Mouse (Mus musculus): ENCODE results near the gene Pitpnc1. TPM values are rescaled to one million over a fixed set of nuclear protein-coding genes. Genes with fewer than 3 reads are reported as not detected.

The Pitpnc1 gene
- polyA plus RNA-seq, 1 experiment from 2014 or later: 36.1 TPM

- Histone ChIP-seq H3K4me1 (no peaks in the 10 kb centered on the region), H3K4me2 (no peak overlapping the region), H3K27ac (no peak overlapping the region), H3K9ac (no peak overlapping the region), H3K9me3 (replicated peaks) (peaks cover 6% of the 10 kb centered on the region), H3K27me3 (no peaks in the 10 kb centered on the region), H3K4me3 (no peak overlapping the region), H3K36me3 (ENCODE audit: poor library complexity, severe bottlenecking) (peaks cover 27% of the 10 kb centered on the region)
- no peak for ATAC-seq
These were observed 170.3 kb downstream of the Pitpnc1 start for GRCm38 (mm10) chr11:107300235-107300634.

DNA sequence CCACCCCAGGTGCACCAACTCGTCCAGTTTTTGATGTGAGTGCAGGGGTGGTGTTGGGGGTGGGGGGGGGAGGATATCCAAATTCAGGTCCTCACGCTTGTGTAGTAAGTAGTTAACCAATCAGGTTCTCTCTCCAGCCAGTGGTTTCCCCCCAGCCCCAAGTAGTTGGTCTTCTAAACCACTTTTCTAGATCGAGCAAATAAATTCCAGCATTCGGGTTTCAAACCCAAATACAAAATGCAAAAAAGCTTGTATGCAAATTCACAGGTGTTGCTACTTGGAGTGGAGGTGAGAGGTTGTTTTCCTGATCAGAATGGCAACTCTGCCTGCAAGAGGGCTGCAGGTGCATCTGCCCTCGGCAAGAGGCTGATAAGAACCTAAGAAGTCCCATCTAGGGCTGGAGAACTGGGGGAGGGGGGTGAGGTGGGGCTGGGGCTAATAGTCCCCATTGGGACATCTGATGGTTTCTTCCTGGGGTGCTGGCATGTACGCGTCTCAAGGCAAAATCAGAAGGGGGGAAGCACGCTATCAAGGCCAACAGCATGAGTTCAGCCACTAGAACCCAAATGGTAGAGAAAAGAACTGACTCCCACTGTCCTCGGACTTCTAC is 170.9 kb downstream of the Pitpnc1 start:
- Histone ChIP-seq H3K27me3 (no peaks in the 10 kb centered on the region), H3K27ac (no peak overlapping the region), H3K4me1 (no peaks in the 10 kb centered on the region), H3K36me3 (ENCODE audit: poor library complexity, severe bottlenecking) (peaks cover 33% of the 10 kb centered on the region), H3K4me2 (no peak overlapping the region), H3K9ac (no peak overlapping the region), H3K4me3 (no peak overlapping the region), H3K9me3 (replicated peaks) (peaks cover 6% of the 10 kb centered on the region)
- no peak for ATAC-seq
- WGBS: 89% methylated on average over 9 of the region's 9 CpGs

DNA sequence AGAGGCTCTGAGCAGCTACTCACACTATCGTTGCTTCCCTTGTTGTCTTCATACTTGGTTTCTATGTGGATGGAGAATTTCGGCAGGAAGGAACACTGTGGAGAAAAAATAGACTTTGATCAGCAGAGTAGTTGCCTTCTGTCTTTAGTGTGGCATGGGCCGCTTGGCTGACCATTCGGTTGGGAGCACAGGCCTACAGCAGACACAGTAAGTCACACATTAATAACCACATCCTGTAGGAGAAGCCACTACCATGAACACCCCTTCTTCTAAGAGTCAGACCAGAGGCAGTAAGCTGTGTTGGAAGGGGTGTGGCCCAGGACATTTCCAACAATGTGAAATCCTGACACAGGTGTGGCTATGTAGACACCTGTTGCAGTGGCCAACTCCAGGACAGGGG is 174.3 kb downstream of the Pitpnc1 start:
- 94% methylated on average over 4 of the region's 4 CpGs for WGBS
- peaks cover 5% of the 10 kb centered on the region; the same call in 1 of the 2 replicates for H3K4me1 ChIP-seq
- no peak overlapping the region for H3K4me2 ChIP-seq
- H3K27ac ChIP-seq: no peak overlapping the region; the same call in 1 of the 2 replicates
- H3K9ac ChIP-seq: no peak overlapping the region
- H3K36me3 ChIP-seq (ENCODE audit: poor library complexity, severe bottlenecking): peaks cover 22% of the 10 kb centered on the region
- H3K9me3 ChIP-seq (replicated peaks): peaks cover 6% of the 10 kb centered on the region
- no peak for ATAC-seq
- H3K4me3 ChIP-seq: no peak overlapping the region
- H3K27me3 ChIP-seq: no peaks in the 10 kb centered on the region

DNA sequence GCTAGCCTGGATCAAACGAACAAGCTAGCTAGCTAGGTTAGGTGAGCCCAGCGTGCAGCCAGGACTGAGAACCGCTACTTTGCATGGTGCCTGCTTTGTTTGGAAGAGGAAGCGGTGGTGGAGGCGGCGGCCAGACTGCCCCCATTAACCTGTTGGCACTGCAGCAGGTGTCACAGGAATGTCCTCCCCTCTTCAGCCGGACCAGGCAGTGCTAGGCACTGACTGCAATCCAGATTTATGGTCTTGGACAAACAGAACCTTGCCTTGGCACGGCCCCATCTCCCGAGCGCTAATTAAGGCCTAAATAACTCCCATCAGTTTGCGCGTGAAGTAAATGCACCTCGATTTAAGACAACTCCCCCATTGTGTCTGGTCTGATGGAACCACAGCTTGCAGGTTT is 178.5 kb downstream of the Pitpnc1 start:
- Histone ChIP-seq H3K9me3 (replicated peaks) (no peaks in the 10 kb centered on the region), H3K4me1 (peaks cover 5% of the 10 kb centered on the region; the same call in 1 of the 2 replicates), H3K4me3 (no peak overlapping the region), H3K4me2 (no peak overlapping the region), H3K36me3 (ENCODE audit: poor library complexity, severe bottlenecking) (peaks cover 17% of the 10 kb centered on the region), H3K27me3 (no peaks in the 10 kb centered on the region), H3K27ac (no peak overlapping the region), H3K9ac (no peak overlapping the region)
- 81% methylated on average over 13 of the region's 13 CpGs for WGBS
- ATAC-seq: no peak

GRCm38 (mm10) chr11:107288186-107288563 is 182.3 kb downstream of the Pitpnc1 start:
- no peak overlapping the region for H3K27ac ChIP-seq
- peaks cover 5% of the 10 kb centered on the region; the same call in 1 of the 2 replicates for H3K4me1 ChIP-seq
- no peaks in the 10 kb centered on the region for H3K9me3 ChIP-seq (replicated peaks)
- H3K27me3 ChIP-seq: no peaks in the 10 kb centered on the region
- peaks cover 3% of the 10 kb centered on the region; the same call in 1 of the 2 replicates for H3K36me3 ChIP-seq (ENCODE audit: poor library complexity, severe bottlenecking)
- WGBS: 94% methylated on average over 2 of the region's 2 CpGs
- no peak overlapping the region for H3K4me3 ChIP-seq
- no peak for ATAC-seq
- no peak overlapping the region for H3K9ac ChIP-seq
- no peak overlapping the region for H3K4me2 ChIP-seq

GRCm38 (mm10) chr11:107287215-107288185 is 183.0 kb downstream of the Pitpnc1 start:
- H3K27me3 ChIP-seq: no peaks in the 10 kb centered on the region
- peaks cover 3% of the 10 kb centered on the region; the same call in 1 of the 2 replicates for H3K36me3 ChIP-seq (ENCODE audit: poor library complexity, severe bottlenecking)
- peaks cover 5% of the 10 kb centered on the region; the same call in 1 of the 2 replicates for H3K4me1 ChIP-seq
- no peak overlapping the region for H3K4me2 ChIP-seq
- no peak for ATAC-seq
- H3K4me3 ChIP-seq: no peak overlapping the region
- 88% methylated on average over 11 of the region's 11 CpGs for WGBS
- no peaks in the 10 kb centered on the region for H3K9me3 ChIP-seq (replicated peaks)
- H3K27ac ChIP-seq: no peak overlapping the region
- H3K9ac ChIP-seq: no peak overlapping the region

- Histone ChIP-seq H3K4me3 (no peak overlapping the region), H3K27me3 (no peaks in the 10 kb centered on the region), H3K9ac (no peak overlapping the region), H3K4me2 (no peak overlapping the region), H3K4me1 (0 out of 2 replicates have a peak, but pooled peaks cover under 1% of the 10 kb centered on the region), H3K27ac (no peak overlapping the region), H3K36me3 (ENCODE audit: poor library complexity, severe bottlenecking) (peaks cover 3% of the 10 kb centered on the region; the same call in 1 of the 2 replicates), H3K9me3 (replicated peaks) (no peaks in the 10 kb centered on the region)
- no peak for ATAC-seq
- WGBS: 84% methylated on average over 7 of the region's 7 CpGs
These were observed 184.8 kb downstream of the Pitpnc1 start for GRCm38 (mm10) chr11:107285731-107286130.

DNA sequence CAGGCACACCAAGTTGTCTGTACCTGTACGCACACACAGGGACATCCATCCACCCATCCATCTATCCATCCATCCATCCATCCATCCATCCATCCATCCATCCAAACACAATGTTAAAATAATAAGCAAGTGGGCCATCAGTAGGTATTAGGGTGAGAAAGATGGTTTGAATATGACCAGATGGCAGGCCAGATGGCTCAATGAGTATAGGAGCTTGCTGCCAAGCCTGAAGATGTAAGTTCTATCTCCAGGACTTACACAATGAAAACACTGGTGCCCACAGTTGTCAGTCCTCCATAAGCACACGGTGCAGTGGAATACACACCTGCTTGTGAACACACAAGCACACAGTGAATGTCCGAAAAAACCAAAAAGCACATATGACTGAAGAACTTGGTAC is 186.9 kb downstream of the Pitpnc1 start:
- no peak for ATAC-seq
- Histone ChIP-seq H3K4me2 (no peak overlapping the region), H3K36me3 (ENCODE audit: poor library complexity, severe bottlenecking) (no peaks in the 10 kb centered on the region), H3K4me1 (peaks cover 17% of the 10 kb centered on the region), H3K9me3 (replicated peaks) (no peaks in the 10 kb centered on the region), H3K4me3 (no peak overlapping the region), H3K27me3 (no peaks in the 10 kb centered on the region), H3K9ac (no peak overlapping the region), H3K27ac (no peak overlapping the region)
- WGBS: 95% methylated on average over 3 of the region's 3 CpGs

GRCm38 (mm10) chr11:107282481-107282880 is 188.0 kb downstream of the Pitpnc1 start:
- H3K4me2 ChIP-seq: no peak overlapping the region
- ATAC-seq: no peak
- H3K4me1 ChIP-seq: peaks cover 17% of the 10 kb centered on the region
- H3K36me3 ChIP-seq (ENCODE audit: poor library complexity, severe bottlenecking): no peaks in the 10 kb centered on the region
- H3K27ac ChIP-seq: no peak overlapping the region
- no peak overlapping the region for H3K9ac ChIP-seq
- H3K9me3 ChIP-seq (replicated peaks): no peaks in the 10 kb centered on the region
- 88% methylated on average over 7 of the region's 7 CpGs for WGBS
- no peak overlapping the region for H3K4me3 ChIP-seq
- H3K27me3 ChIP-seq: no peaks in the 10 kb centered on the region

DNA sequence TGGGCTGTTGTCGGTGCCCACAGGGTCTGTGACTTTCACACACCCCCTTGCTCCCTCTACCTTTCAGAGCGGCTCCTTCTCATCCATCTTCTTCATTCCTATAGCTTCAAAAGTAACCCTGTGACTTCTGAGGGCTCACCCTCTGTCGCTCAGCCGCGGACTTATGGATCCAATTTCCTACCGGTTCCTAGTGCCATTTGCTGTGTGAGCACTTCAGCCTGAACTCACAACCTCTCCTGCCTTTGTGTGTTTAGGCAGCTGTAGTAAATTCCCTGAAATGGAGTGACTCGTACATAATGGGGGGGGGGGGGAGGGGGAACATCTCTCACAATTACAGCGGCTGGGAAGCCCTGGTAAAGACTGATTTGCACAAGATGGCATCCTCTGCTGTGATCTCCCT is 191.2 kb downstream of the Pitpnc1 start:
- no peaks in the 10 kb centered on the region for H3K36me3 ChIP-seq (ENCODE audit: poor library complexity, severe bottlenecking)
- H3K4me1 ChIP-seq: peaks cover 17% of the 10 kb centered on the region
- H3K27me3 ChIP-seq: no peaks in the 10 kb centered on the region
- H3K4me3 ChIP-seq: no peak overlapping the region
- no peak for ATAC-seq
- H3K4me2 ChIP-seq: no peak overlapping the region
- H3K9ac ChIP-seq: no peak overlapping the region
- H3K9me3 ChIP-seq (replicated peaks): no peaks in the 10 kb centered on the region
- H3K27ac ChIP-seq: no peak overlapping the region
- 13% methylated on average over 8 of the region's 8 CpGs for WGBS

DNA sequence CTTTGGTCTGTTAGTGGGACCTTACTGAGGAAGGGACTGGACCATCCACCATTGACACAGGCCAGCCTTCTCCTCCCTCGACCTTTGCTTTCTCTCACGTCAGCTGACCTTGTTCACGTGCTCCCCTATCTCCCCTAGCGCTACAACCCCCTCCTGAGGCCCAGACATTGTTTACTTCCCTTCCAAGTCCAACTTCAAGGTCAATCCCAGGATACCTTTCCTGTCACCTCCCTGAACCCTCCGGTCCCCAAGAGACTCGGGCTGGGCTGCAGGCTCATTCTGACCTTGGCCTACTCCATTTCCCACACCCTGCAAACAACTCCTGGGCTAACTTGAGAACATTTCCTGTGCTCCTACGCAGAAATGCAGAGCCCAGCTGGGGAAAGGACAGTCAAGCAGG is 193.6 kb downstream of the Pitpnc1 start:
- 77% methylated on average over 7 of the region's 7 CpGs for WGBS
- H3K4me2 ChIP-seq: no peak overlapping the region
- no peak overlapping the region for H3K27ac ChIP-seq
- no peak for ATAC-seq
- no peak overlapping the region for H3K9ac ChIP-seq
- H3K4me3 ChIP-seq: no peak overlapping the region
- peaks cover 27% of the 10 kb centered on the region for H3K4me1 ChIP-seq
- H3K27me3 ChIP-seq: no peaks in the 10 kb centered on the region
- H3K36me3 ChIP-seq (ENCODE audit: poor library complexity, severe bottlenecking): no peaks in the 10 kb centered on the region
- H3K9me3 ChIP-seq (replicated peaks): no peaks in the 10 kb centered on the region

- no peak for ATAC-seq
- Histone ChIP-seq H3K4me3 (no peak overlapping the region), H3K36me3 (ENCODE audit: poor library complexity, severe bottlenecking) (no peaks in the 10 kb centered on the region), H3K9me3 (replicated peaks) (no peaks in the 10 kb centered on the region), H3K27ac (no peak overlapping the region), H3K4me1 (peaks cover 28% of the 10 kb centered on the region), H3K4me2 (no peak overlapping the region), H3K27me3 (no peaks in the 10 kb centered on the region), H3K9ac (no peak overlapping the region)
- WGBS: 69% methylated on average over 3 of the region's 3 CpGs
These were observed 194.2 kb downstream of the Pitpnc1 start for GRCm38 (mm10) chr11:107276337-107276736.
